Mouse (Mus musculus): Measurements from ENCODE around the gene Slc28a3.
A peak's percentile ranks its signal among the peaks of the same experiment; 100 is the strongest.

Gene Slc28a3

DNA sequence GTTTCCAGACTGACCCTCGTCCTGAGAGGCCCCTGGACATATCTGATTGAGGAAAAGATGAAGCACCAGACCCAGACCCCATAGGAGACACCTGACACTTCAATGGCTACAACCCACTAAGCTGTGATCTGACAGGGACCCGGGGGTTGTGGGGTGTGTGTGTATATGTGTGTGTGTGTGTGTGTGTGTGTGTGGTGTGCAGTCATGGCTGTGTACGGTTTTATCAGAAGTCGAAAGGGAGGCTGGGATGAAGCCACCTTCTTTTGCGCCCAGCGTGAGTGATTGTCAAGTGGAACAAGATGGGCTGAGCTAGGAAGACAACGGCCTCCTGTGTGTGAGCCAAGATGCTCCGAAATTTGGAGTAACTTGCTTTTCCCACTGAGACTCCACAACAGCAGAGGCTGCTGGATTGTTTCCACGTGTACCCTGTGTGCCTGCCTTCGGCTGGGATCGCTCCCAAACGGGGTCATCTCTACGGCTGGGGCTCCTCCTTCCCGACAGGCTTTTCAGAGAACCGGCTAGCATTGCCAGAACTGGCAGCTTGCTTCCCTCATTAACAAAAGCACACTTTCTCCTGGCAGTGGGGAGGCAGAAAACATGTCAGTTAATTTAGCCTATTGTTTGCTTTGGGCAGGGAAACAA is 50.1 kb downstream of the Slc28a3 start:
- no peak for DNase-seq (ENCODE audit: low spot score)

- DNase-seq (ENCODE audit: low spot score): no peak
Measured at GRCm38 (mm10) chr13:58558216-58558615, 52.5 kb downstream of the Slc28a3 start.

DNA sequence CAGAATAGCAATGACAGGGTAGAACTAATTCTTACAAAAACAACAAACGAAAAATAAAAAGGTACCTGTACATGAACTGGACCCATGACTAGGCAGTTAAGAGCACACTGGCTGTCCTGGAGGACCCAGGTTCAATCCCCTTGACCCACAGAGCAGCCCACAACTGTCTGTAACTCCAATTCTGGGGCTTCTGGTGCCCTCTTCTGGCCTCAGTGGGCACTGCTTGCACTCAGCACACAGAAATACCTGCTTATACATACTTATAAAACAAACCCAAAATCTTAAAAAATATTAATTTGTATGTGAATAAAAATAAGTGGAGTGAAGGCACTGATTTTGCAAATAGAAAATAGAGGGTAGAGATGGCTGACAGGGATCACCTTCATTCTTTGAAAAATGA is 54.7 kb downstream of the Slc28a3 start:
- DNase-seq (ENCODE audit: low spot score): no peak

GRCm38 (mm10) chr13:58555561-58555960 is 55.1 kb downstream of the Slc28a3 start:
- DNase-seq (ENCODE audit: low spot score): no peak

GRCm38 (mm10) chr13:58551924-58552323 is 58.8 kb downstream of the Slc28a3 start:
- no peak for DNase-seq (ENCODE audit: low spot score)

GRCm38 (mm10) chr13:58547570-58547969 is 63.1 kb downstream of the Slc28a3 start:
- DNase-seq (ENCODE audit: low spot score): peak; percentile 78

- peak; percentile 63 for DNase-seq (ENCODE audit: low spot score)
Measured at GRCm38 (mm10) chr13:58543688-58544408, 66.8 kb downstream of the Slc28a3 start.

GRCm38 (mm10) chr13:58543066-58543465 is 67.6 kb downstream of the Slc28a3 start:
- DNase-seq (ENCODE audit: low spot score): peak; percentile 88

DNA sequence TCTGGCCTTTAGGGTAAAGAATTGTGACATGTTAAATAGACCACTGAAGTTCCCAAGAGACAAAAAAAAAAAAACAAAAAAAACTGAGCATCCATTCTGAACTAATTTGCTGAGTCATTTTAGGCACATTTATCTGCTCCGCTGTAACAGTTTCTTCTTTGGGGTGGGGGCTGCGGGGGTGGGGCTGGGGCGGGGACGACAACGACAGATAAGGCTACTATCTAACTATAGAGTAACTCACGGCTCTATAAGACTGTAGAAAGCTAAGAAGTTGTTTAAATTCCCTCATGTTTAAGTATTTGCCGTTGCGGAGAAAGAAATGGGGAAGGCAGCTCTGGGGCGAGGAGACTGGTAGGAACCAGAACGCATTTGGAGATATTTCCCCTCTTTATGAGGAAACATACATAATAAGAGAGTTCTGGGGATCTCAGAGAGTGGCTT is 68.1 kb downstream of the Slc28a3 start:
- DNase-seq (ENCODE audit: low spot score): no peak

DNA sequence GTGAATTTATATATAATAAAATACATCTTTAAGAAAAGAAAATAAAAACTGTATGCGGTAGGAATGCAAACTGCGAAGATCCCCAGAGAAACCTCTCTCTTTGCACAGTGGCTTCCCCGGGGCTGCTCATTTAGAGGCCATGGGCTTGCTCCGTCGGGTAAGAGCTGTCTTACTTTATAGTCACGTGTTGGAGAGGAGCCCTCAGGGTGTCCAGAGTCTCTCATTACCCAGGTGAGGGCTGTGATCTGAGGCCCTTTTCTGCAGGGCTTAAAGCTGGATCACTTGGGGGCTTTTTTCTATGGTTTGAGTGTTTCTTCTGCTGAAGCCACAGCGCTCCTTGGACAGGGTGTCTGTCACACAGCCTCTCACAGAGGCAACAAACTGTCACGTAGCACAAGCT is 68.5 kb downstream of the Slc28a3 start:
- DNase-seq (ENCODE audit: low spot score): no peak

DNA sequence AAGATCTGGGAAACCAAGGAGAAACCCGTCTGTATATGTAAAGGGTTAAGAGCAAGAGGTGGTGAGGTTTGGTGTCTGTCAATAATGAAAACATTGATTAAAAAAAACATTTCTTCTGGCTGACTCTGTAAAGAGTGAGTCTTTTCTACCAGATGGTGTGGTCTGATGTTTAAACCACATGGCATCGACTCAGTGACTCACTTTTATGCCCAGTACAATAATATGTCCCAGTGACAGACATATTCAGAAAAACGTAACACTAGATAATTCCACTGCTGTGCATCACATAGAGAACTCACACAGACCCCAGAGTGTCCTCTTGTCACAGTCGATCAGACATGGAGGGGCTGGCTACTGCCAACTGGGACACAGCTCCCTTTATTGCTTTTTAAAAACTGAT is 69.1 kb downstream of the Slc28a3 start:
- DNase-seq (ENCODE audit: low spot score): no peak

GRCm38 (mm10) chr13:58538966-58539365 is 71.7 kb downstream of the Slc28a3 start:
- no peak for DNase-seq (ENCODE audit: low spot score)

DNA sequence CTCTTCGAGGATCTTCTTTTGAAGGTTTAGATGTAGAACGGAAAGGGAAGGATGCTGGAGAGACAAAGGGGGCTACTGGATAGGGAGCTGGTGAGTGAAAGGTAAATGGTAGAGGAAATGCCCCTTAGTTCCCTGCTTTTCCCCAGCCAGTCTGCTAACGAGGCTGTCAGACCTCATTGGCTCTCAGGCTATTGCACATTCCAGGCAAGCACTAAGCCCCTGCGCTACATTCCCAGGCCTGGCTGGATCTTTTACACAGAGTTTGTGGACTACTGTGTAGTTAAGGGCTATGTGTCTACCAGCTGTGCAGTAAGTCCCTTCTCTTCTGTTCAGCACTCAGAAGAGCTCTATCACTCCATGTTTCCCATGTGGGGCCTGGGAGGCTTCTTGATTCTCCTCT is 72.3 kb downstream of the Slc28a3 start:
- no peak for DNase-seq (ENCODE audit: low spot score)

DNA sequence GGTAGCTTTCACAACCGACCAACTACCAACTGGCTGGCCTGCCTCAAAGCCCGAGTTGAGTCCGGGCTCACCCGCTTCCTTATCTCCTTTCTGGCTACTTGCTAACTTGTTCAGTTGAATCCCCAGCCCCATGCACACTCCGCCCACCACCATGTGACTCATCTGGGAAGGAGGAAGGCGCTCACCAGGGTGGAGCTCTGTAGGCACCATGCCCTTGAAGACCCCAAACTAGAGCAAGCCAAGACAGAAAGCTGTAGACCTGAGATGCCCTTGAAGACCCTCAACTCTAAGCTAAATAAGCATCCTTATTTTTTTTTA is 72.8 kb downstream of the Slc28a3 start:
- no peak for DNase-seq (ENCODE audit: low spot score)

DNA sequence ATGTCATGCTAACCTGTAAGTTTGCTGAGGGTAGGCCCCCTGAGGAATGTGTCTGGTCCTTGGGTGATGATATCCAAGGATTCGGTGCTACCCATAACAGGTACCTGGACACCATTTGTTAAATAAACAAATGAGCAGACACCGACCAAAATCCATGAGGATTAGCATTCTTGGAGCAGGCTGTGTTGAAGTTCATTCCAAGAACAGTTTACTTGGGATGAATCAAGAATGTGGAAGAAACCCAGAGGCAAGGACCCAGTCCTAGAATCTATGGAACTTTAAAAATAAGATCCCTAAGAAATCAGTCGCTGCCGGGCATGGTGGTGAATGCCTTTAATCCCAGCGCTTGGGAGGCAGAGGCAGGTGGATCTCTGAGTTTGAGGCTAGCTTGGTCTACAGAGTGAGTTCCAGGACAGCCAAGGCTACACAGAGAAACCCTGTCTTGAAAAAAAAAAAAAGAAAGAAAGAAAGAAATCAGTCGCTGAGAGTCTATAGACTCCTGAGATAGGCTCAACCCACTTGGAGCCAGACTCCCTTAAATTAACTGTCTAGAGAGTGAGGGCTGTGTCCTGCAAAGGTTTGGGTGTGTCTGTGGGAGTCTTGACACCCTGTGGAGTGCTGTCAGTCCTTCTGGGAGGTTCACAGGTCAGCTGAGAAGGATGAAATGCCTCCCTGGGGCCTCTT is 73.3 kb downstream of the Slc28a3 start:
- DNase-seq (ENCODE audit: low spot score): no peak

- no peak for DNase-seq (ENCODE audit: low spot score)
Measured at GRCm38 (mm10) chr13:58536466-58537231, 74.0 kb downstream of the Slc28a3 start.

- DNase-seq (ENCODE audit: low spot score): no peak
Measured at GRCm38 (mm10) chr13:58535321-58535720, 75.4 kb downstream of the Slc28a3 start.

DNA sequence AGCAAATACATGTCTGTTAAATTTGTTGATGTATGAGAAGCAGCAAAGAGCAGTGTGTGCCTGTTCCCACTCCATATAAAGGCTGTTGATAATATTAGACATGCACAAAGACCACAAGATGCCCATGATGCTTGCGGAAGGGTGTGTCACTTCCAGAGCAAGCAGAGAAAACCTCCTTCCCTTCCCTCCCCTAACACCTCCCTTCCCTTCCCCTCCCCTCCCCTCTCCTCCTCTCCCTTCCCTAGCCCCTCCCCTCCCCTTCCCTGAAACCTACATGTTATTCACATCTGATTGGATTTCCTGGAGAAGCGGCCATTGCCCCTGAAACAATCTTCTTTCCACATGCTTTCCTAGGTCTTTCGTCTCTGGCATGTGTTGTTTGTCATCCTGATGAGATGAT is 75.8 kb downstream of the Slc28a3 start:
- DNase-seq (ENCODE audit: low spot score): no peak

GRCm38 (mm10) chr13:58534216-58534841 is 76.3 kb downstream of the Slc28a3 start:
- no peak for DNase-seq (ENCODE audit: low spot score)

DNA sequence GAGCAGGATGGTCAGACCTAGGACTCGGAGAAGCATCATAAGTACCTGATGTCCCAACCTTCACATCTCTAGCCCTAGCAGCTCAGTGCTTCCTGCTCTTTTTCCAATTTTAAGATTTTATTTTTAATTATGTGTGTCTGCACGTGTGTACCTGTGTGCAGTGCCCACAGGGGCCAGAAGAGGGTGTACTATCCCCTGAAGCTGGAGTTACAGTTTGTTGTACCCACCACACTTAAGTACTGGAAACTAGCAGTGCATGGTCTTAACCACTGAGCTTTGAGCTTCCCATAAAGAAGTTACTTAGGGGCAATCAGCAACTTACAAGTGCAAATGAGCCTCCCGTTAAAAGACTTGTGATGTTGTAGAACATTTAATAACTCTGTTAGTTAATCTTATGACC is 86.1 kb downstream of the Slc28a3 start:
- no peak for DNase-seq (ENCODE audit: low spot score)

GRCm38 (mm10) chr13:58523761-58524117 is 86.9 kb downstream of the Slc28a3 start:
- DNase-seq (ENCODE audit: low spot score): no peak
